Mouse (Mus musculus) hindbrain, postnatal 0 days (tissue): ENCODE data around the gene Car11. TPM values are rescaled to one million over a fixed set of nuclear protein-coding genes. Genes with fewer than 3 reads are reported as not detected.
A peak's percentile ranks its signal among the peaks of the same experiment; 100 is the strongest.

Experiments
- ATAC-seq: fragments of 200-750 bp; cut with Nextera tagmentation; 2 replicates; pipeline ENCODE4 v1.8.0; 2017; ENCODE audit warnings: mild to moderate bottlenecking, moderate TSS enrichment, moderate library complexity
- DNase-seq: peaks from one replicate; pipeline ENCODE4 v3.0.0-alpha.2; 2015; ENCODE audit warnings: low spot score
- H3K27ac ChIP-seq: fragments of 300-500 bp; sonication (generic); 2 replicates; pipeline ENCODE4 v1.5.1; 2014; ENCODE audit warnings: mild to moderate bottlenecking
- H3K27me3 ChIP-seq: fragments of 300-500 bp; sonication (generic); 2 replicates; pipeline ENCODE4 v1.6.1; 2014; ENCODE audit warnings: low read length, mixed read lengths; ENCODE audit not compliant: insufficient read depth
- H3K36me3 ChIP-seq: fragments of 300-500 bp; sonication (generic); 2 replicates; pipeline ENCODE4 v1.6.1; 2014; ENCODE audit warnings: low read length, mixed read lengths; ENCODE audit not compliant: insufficient read depth
- H3K4me1 ChIP-seq: fragments of 300-500 bp; sonication (generic); 2 replicates; pipeline ENCODE4 v1.6.1; 2014; ENCODE audit warnings: antibody characterized with exemption, low read length, mixed read lengths; ENCODE audit not compliant: insufficient read depth
- H3K4me2 ChIP-seq: fragments of 300-500 bp; sonication (generic); 2 replicates; pipeline ENCODE4 v1.6.1; 2014; ENCODE audit warnings: low read depth, mild to moderate bottlenecking, low read length, moderate library complexity, mixed read lengths
- H3K4me3 ChIP-seq: fragments of 300-500 bp; sonication (generic); 2 replicates; pipeline ENCODE4 v1.5.1; 2014; ENCODE audit warnings: low read length
- H3K9ac ChIP-seq: fragments of 300-500 bp; sonication (generic); replicated peaks from 2 replicates; pipeline ENCODE4 v1.6.1; 2014; ENCODE audit warnings: mild to moderate bottlenecking, low read length, moderate library complexity, mixed read lengths
- H3K9me3 ChIP-seq: fragments of 300-500 bp; sonication (generic); 2 replicates; pipeline ENCODE4 v1.6.1; 2016; ENCODE audit warnings: low read length, mixed read lengths
- CTCF ChIP-seq: IDR thresholded peaks from 2 replicates; pipeline ENCODE4 v1.5.1; 2016; ENCODE audit warnings: antibody characterized with exemption, control low read depth, low read depth
- WGBS: fragments of 180-500 bp; shearing (Covaris S2); extraction: QIAGEN DNeasy Blood & Tissue Kit; methylation state at CpG from one replicate; pipeline ENCODE4 v1.1.7; 2014; 5-methylcytosine and 5-hydroxymethylcytosine counted together
- polyA plus RNA-seq: library from polyadenylated mRNA; unstranded; fragments of >200 nt; fragmentation: Nextera tagmentation; extraction: Ambion mirVana; gene quantifications from 2 replicates; pipeline ENCODE4 v1.2.1, GENCODE M21; 2015
- total RNA-seq: library from RNA; depleted of rRNA; stranded (reverse); fragments of >200 nt; gene quantifications from 2 replicates; pipeline ENCODE4 v1.2.3, GENCODE M21; 2014

Car11 gene
- total and polyA plus RNA-seq, 2 experiments from 2014 or later, result 76.9 to 89.4 TPM

DNA sequence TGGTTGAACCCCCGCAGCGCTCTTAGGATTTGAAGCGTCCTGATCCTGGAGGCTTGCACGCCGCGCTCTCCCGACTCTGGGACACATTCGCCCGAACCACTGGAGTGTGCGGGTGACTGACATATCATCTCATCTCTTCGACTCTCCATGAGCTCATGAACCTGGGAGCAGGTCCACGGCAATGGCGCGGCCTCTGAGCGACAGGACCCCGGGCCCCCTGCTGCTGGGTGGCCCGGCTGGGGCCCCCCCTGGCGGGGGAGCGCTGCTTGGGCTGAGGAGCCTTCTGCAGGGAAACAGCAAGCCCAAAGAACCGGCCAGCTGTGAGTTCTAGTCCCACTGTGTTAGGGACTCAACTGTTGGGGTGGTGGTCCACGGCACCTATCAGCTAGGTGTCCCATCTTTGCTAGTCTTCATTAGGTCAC lies 5.8 kb downstream of the Car11 start:
- no peak for ATAC-seq
- H3K4me1 ChIP-seq, result peaks cover 48% of the 10 kb centered on the region
- under 1% methylated on average over 21 of the region's 21 CpGs for WGBS

GRCm38 (mm10) chr7:45705873-45706281 lies 6.2 kb downstream of the Car11 start:
- peaks cover 48% of the 10 kb centered on the region for H3K4me1 ChIP-seq
- no peak for TF ChIP-seq CTCF

More for the DNA sequence above, 5.8 kb downstream of the Car11 start:
- Histone ChIP-seq H3K9ac (peak overlapping the region; percentile 63), H3K27me3 (no peaks in the 10 kb centered on the region), H3K9me3 (no peaks in the 10 kb centered on the region), H3K36me3 (peaks cover under 1% of the 10 kb centered on the region; the same call in 1 of the 2 replicates), H3K27ac (peak overlapping the region; percentile 82), H3K4me3 (peak overlapping the region; percentile 49), H3K4me2 (peak overlapping the region; percentile 90)
- DNase-seq, result no peak
- no peak for TF ChIP-seq CTCF

DNA sequence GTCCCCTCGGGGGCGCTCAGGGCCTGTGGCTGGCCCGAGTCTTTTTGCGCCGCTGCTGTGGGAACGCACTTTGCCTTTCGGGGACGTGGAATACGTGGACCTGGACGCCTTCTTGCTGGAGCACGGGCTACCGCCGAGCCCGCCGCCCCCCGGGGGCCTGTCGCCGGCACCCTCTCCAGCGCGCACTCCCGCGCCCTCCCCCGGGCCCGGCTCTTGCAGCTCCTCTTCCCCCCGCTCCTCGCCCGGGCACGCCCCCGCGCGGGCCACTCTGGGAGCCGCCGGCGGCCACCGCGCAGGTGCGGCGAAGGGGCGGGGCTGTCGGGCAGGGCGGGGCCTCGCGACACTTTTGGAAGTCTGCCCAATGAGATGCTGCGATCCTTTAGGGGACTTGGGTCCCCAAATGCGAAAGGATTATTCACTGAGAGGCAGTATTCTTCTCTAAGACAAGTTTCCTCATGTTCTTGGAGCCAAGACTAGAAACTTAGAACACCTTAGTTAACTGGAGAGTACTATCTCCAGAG lies 7.1 kb downstream of the Car11 start:
- peaks cover 10% of the 10 kb centered on the region for H3K36me3 ChIP-seq
- H3K9me3 ChIP-seq, result no peaks in the 10 kb centered on the region
- under 1% methylated on average over 41 of the region's 45 CpGs for WGBS
- ATAC-seq, result no peak; the same call in 1 of the 2 replicates
- H3K4me2 ChIP-seq, result peak overlapping the region; percentile 90
- H3K9ac ChIP-seq, result peak overlapping the region; percentile 63
- DNase-seq, result peak; percentile 91
- H3K27me3 ChIP-seq, result no peaks in the 10 kb centered on the region
- peak overlapping the region; percentile 49 for H3K4me3 ChIP-seq
- H3K4me1 ChIP-seq, result peaks cover 42% of the 10 kb centered on the region
- H3K27ac ChIP-seq, result peak overlapping the region; percentile 82
- no peak for TF ChIP-seq CTCF

More at GRCm38 (mm10) chr7:45705873-45706281, 6.2 kb downstream of the Car11 start:
- WGBS, result 0% methylated on average over 7 of the region's 7 CpGs
- peak overlapping the region; percentile 82 for H3K27ac ChIP-seq
- no peaks in the 10 kb centered on the region for H3K27me3 ChIP-seq
- DNase-seq (peak; percentile 39), ATAC-seq (no peak)
- peak overlapping the region; percentile 49 for H3K4me3 ChIP-seq
- peaks cover 4% of the 10 kb centered on the region for H3K36me3 ChIP-seq
- peak overlapping the region; percentile 63; the same call in 1 of the 2 replicates for H3K9ac ChIP-seq
- H3K4me2 ChIP-seq, result peak overlapping the region; percentile 90
- no peaks in the 10 kb centered on the region for H3K9me3 ChIP-seq

- no peak for TF ChIP-seq CTCF
- Histone ChIP-seq H3K27ac (peak overlapping the region; percentile 82), H3K4me1 (peaks cover 42% of the 10 kb centered on the region), H3K36me3 (peaks cover 17% of the 10 kb centered on the region), H3K27me3 (no peaks in the 10 kb centered on the region), H3K9me3 (no peaks in the 10 kb centered on the region), H3K4me2 (peak overlapping the region; percentile 90), H3K9ac (peak overlapping the region; percentile 9), H3K4me3 (peak overlapping the region; percentile 49)
- under 1% methylated on average over 27 of the region's 27 CpGs for WGBS
- DNase-seq (peak; percentile 94), ATAC-seq (peak; percentile 16)
Measured at GRCm38 (mm10) chr7:45707375-45707967, 7.8 kb downstream of the Car11 start.

DNA sequence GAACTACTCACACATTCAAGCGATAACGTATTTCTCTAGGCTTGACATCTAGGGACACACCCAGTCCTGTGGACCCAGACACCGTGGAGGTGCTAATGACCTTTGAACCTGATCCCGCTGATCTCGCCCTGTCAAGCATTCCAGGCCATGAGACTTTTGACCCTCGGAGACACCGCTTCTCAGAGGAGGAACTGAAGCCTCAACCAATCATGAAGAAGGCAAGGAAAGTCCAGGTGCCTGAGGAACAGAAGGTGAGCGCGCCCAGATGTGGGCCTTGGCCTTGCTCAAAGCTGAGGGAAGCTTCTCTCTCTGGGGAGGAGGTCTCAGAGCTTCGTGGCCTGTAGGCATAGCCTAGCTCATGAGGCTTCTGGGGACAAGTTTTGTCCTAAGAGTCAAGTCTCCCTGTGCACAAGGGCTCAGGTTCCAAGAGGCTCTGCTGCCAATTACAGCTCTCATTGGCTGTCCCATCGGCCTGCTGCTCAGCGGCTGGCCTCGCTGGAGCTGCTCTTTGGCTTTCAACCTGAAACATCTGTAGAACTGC lies 8.6 kb downstream of the Car11 start:
- ATAC-seq (no peak), DNase-seq (no peak)
- Histone ChIP-seq H3K27ac (peak overlapping the region; percentile 82), H3K4me1 (peaks cover 39% of the 10 kb centered on the region), H3K36me3 (peaks cover 26% of the 10 kb centered on the region), H3K4me3 (no peak overlapping the region), H3K9ac (no peak overlapping the region), H3K9me3 (no peaks in the 10 kb centered on the region), H3K27me3 (no peaks in the 10 kb centered on the region), H3K4me2 (peak overlapping the region; percentile 90)
- no peak for TF ChIP-seq CTCF
- WGBS, result 56% methylated on average over 13 of the region's 13 CpGs

DNA sequence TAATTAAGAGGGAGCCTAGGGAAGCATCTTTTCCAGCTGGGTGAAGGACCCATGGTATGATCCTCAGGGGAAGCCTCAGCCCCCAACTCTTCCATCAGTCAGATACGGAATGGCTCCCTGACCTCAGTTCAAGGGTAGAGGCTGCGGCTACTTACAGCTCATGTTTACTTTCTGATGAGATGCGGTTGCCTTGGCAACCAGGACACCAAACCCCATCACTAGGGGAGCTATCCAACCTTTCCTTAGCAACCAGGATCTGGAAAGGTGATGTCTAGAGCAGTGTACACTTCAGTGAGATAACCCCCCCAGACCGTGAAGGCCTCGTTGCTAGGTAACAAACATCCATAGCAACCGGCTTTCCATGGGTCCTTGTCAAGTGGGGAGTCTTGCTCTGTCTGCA lies 9.4 kb downstream of the Car11 start:
- Histone ChIP-seq H3K9ac (no peak overlapping the region), H3K9me3 (no peaks in the 10 kb centered on the region), H3K4me2 (0 out of 2 replicates have a peak overlapping the region, but pooled peaks have one; percentile 5), H3K36me3 (peaks cover 27% of the 10 kb centered on the region), H3K27me3 (no peaks in the 10 kb centered on the region), H3K27ac (peak overlapping the region; percentile 41; the same call in 1 of the 2 replicates), H3K4me1 (peaks cover 33% of the 10 kb centered on the region), H3K4me3 (no peak overlapping the region)
- no peak for TF ChIP-seq CTCF
- 26% methylated on average over 6 of the region's 6 CpGs for WGBS
- DNase-seq, result peak; percentile 73
- no peak for ATAC-seq
